Mouse (Mus musculus) kidney, embryonic 15.5 days (tissue): ENCODE results near the gene Rasgef1b. TPM values are rescaled to one million over a fixed set of nuclear protein-coding genes. Genes with fewer than 3 reads are reported as not detected.

Experiments
- ATAC-seq: fragments of 200-750 bp; cut with Nextera tagmentation; replicated peaks from 2 replicates; pipeline ENCODE4 v1.8.0; 2017; ENCODE audit warnings: moderate TSS enrichment; ENCODE audit not compliant: low FRiP score
- H3K27ac ChIP-seq: fragments of 300-500 bp; sonication (generic); 2 replicates; pipeline ENCODE4 v1.5.1; 2015; ENCODE audit warnings: mild to moderate bottlenecking, inconsistent platforms
- H3K27me3 ChIP-seq: fragments of 300-500 bp; sonication (generic); 2 replicates; pipeline ENCODE4 v1.6.1; 2015; ENCODE audit warnings: inconsistent platforms
- H3K36me3 ChIP-seq: fragments of 300-500 bp; sonication (generic); 2 replicates; pipeline ENCODE4 v1.6.1; 2015; ENCODE audit warnings: inconsistent platforms
- H3K4me1 ChIP-seq: fragments of 300-500 bp; sonication (generic); 2 replicates; pipeline ENCODE4 v1.6.1; 2015; ENCODE audit warnings: inconsistent platforms
- H3K4me2 ChIP-seq: fragments of 300-500 bp; sonication (generic); 2 replicates; pipeline ENCODE4 v1.6.1; 2015; ENCODE audit warnings: moderate library complexity, mild to moderate bottlenecking, inconsistent platforms
- H3K4me3 ChIP-seq: fragments of 300-500 bp; sonication (generic); replicated peaks from 2 replicates; pipeline ENCODE4 v1.5.1; 2015; ENCODE audit warnings: mild to moderate bottlenecking, inconsistent platforms
- H3K9ac ChIP-seq: fragments of 300-500 bp; sonication (generic); 2 replicates; pipeline ENCODE4 v1.6.1; 2015; ENCODE audit warnings: mild to moderate bottlenecking, inconsistent platforms
- H3K9me3 ChIP-seq: fragments of 300-500 bp; sonication (generic); replicated peaks from 2 replicates; pipeline ENCODE4 v1.6.1; 2016; ENCODE audit warnings: inconsistent platforms
- WGBS: fragments of 180-500 bp; shearing (Covaris S2); methylation state at CpG from one replicate; pipeline ENCODE4 v1.1.7; 2015; ENCODE audit warnings: mixed read lengths; 5-methylcytosine and 5-hydroxymethylcytosine counted together
- polyA plus RNA-seq: library from polyadenylated mRNA; unstranded; fragments of >200 nt; fragmentation: Nextera tagmentation; extraction: Ambion mirVana; gene quantifications from 2 replicates; pipeline ENCODE4 v1.2.1, GENCODE M21; 2015

Rasgef1b gene
- polyA plus RNA-seq, 1 experiment from 2014 or later = 7.0 TPM

DNA sequence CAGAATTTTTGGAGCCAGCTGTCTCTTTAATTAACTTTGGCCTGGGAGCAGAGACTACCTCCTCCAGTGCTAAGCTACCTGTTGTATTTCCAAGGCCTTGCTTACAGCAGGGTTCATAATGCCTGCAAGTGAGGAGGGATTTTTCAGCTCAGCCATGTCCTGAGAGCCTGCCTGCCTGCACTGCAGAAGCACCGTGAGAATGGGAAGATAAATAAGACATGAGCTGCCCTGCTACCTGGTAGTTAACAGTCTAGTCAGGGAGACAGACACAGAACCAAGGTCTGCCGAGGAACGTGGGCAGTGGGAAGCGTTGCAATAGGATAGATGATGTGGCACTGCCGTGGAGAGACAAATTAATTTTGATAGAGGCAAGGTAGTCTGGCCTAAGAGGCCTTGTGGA, 277.4 kb downstream of the Rasgef1b start:
- H3K27ac ChIP-seq = no peak overlapping the region
- 52% methylated on average over 5 of the region's 5 CpGs for WGBS
- ATAC-seq = no peak
- H3K9ac ChIP-seq = no peak overlapping the region
- H3K4me1 ChIP-seq = no peaks in the 10 kb centered on the region
- H3K9me3 ChIP-seq = no peaks in the 10 kb centered on the region
- no peak overlapping the region for H3K4me2 ChIP-seq
- H3K27me3 ChIP-seq = no peaks in the 10 kb centered on the region
- no peak overlapping the region for H3K4me3 ChIP-seq
- H3K36me3 ChIP-seq = no peaks in the 10 kb centered on the region

DNA sequence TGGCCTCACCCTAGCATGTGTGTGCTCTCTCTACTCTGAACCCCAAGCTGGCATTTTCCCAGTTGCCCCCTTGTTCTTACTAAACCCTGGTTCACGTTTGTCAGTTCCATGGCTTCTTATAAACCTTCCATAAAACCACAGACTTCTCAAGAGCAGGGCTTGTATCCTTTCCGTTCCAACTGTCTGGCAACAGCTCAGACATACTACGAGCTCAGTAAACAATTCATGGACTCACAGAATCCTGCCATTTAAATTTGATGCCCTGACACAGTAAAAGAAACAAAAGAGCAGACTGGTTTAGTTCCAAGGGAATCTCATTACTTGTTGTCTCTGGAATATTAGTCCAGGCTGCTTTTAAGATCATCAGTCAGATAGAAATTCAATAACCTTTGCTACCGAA, 277.9 kb downstream of the Rasgef1b start:
- no peak for ATAC-seq
- Histone ChIP-seq H3K9me3 (no peaks in the 10 kb centered on the region), H3K4me1 (no peaks in the 10 kb centered on the region), H3K9ac (no peak overlapping the region), H3K4me2 (no peak overlapping the region), H3K36me3 (no peaks in the 10 kb centered on the region), H3K27ac (no peak overlapping the region), H3K27me3 (no peaks in the 10 kb centered on the region), H3K4me3 (no peak overlapping the region)
- 58% methylated on average over 4 of the region's 4 CpGs for WGBS

DNA sequence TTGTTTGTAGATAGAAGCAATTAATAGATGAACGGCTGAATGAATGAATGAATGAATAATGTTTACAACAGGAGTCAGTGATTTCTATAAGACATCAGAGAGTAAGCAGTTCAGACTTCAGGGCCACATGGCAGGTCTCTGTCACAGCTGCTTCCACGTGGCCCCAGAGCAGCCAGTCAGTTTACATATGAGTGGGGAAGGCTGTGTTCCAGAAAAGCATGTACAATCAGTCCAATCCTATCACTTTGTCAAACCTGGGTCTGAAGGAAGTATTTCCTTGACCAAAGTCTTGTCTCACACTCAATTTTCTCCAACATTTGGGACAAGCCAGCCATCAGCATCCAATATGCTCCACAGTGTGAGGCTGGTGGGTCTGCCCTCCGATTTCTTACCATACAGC, 278.4 kb downstream of the Rasgef1b start:
- Histone ChIP-seq H3K4me3 (no peak overlapping the region), H3K4me1 (no peaks in the 10 kb centered on the region), H3K4me2 (no peak overlapping the region), H3K27me3 (no peaks in the 10 kb centered on the region), H3K27ac (no peak overlapping the region), H3K9ac (no peak overlapping the region), H3K9me3 (no peaks in the 10 kb centered on the region), H3K36me3 (no peaks in the 10 kb centered on the region)
- no peak for ATAC-seq
- WGBS = 73% methylated on average over 3 of the region's 3 CpGs

- Histone ChIP-seq H3K4me1 (no peaks in the 10 kb centered on the region), H3K36me3 (no peaks in the 10 kb centered on the region), H3K27ac (no peak overlapping the region), H3K4me2 (no peak overlapping the region), H3K27me3 (no peaks in the 10 kb centered on the region), H3K9ac (no peak overlapping the region), H3K4me3 (no peak overlapping the region), H3K9me3 (no peaks in the 10 kb centered on the region)
- 91% methylated on average over 6 of the region's 6 CpGs for WGBS
- no peak for ATAC-seq
These were observed 281.4 kb downstream of the Rasgef1b start for GRCm38 (mm10) chr5:99447481-99447880.

- no peak overlapping the region for H3K9ac ChIP-seq
- no peak for ATAC-seq
- WGBS = 82% methylated on average over 5 of the region's 5 CpGs
These were observed 283.6 kb downstream of the Rasgef1b start for GRCm38 (mm10) chr5:99445242-99445641.

GRCm38 (mm10) chr5:99444777-99445176, 284.1 kb downstream of the Rasgef1b start:
- H3K27me3 ChIP-seq = no peaks in the 10 kb centered on the region
- no peaks in the 10 kb centered on the region for H3K9me3 ChIP-seq
- ATAC-seq = no peak
- H3K4me1 ChIP-seq = no peaks in the 10 kb centered on the region
- no peak overlapping the region for H3K4me3 ChIP-seq
- H3K27ac ChIP-seq = no peak overlapping the region
- H3K36me3 ChIP-seq = no peaks in the 10 kb centered on the region
- H3K4me2 ChIP-seq = no peak overlapping the region
- 70% methylated on average over 7 of the region's 7 CpGs for WGBS
- H3K9ac ChIP-seq = no peak overlapping the region

More at GRCm38 (mm10) chr5:99445242-99445641, 283.6 kb downstream of the Rasgef1b start:
- H3K36me3 ChIP-seq = no peaks in the 10 kb centered on the region
- H3K4me2 ChIP-seq = no peak overlapping the region
- H3K9me3 ChIP-seq = no peaks in the 10 kb centered on the region
- H3K4me3 ChIP-seq = no peak overlapping the region
- no peak overlapping the region for H3K27ac ChIP-seq
- H3K4me1 ChIP-seq = no peaks in the 10 kb centered on the region
- H3K27me3 ChIP-seq = no peaks in the 10 kb centered on the region

DNA sequence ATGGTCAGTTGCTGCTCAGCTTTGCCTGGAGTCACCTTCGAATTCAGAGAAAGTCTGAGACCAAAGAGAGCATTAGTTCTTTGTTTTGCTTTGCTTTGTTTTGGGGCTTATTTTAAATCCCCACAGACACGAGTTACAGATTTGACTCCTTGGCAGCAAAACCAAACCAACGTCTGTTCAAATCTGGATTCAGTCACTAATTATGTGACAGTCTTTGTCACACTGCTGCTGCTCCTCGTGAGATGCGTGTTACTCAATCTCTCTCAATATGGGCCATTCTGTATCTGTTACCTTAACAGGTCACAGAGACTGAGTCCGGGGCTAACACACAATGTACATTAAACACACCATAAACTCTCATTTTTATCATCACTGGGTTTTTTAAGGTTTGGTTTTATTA, 288.8 kb downstream of the Rasgef1b start:
- no peaks in the 10 kb centered on the region for H3K9me3 ChIP-seq
- WGBS = 64% methylated on average over 6 of the region's 6 CpGs
- no peak overlapping the region for H3K27ac ChIP-seq
- no peaks in the 10 kb centered on the region for H3K36me3 ChIP-seq
- ATAC-seq = no peak
- no peak overlapping the region for H3K4me3 ChIP-seq
- no peak overlapping the region for H3K4me2 ChIP-seq
- H3K27me3 ChIP-seq = no peaks in the 10 kb centered on the region
- no peak overlapping the region for H3K9ac ChIP-seq
- no peaks in the 10 kb centered on the region for H3K4me1 ChIP-seq

GRCm38 (mm10) chr5:99438526-99438925, 290.3 kb downstream of the Rasgef1b start:
- H3K27me3 ChIP-seq = no peaks in the 10 kb centered on the region

GRCm38 (mm10) chr5:99434226-99434625, 294.6 kb downstream of the Rasgef1b start:
- no peak overlapping the region for H3K4me3 ChIP-seq
- ATAC-seq = no peak
- H3K27me3 ChIP-seq = no peaks in the 10 kb centered on the region
- H3K4me2 ChIP-seq = no peak overlapping the region
- no peaks in the 10 kb centered on the region for H3K9me3 ChIP-seq
- H3K4me1 ChIP-seq = no peaks in the 10 kb centered on the region
- no peak overlapping the region for H3K9ac ChIP-seq
- no peaks in the 10 kb centered on the region for H3K36me3 ChIP-seq
- no peak overlapping the region for H3K27ac ChIP-seq
- WGBS = 93% methylated on average over 4 of the region's 4 CpGs

More at GRCm38 (mm10) chr5:99438526-99438925, 290.3 kb downstream of the Rasgef1b start:
- Histone ChIP-seq H3K36me3 (no peaks in the 10 kb centered on the region), H3K4me1 (no peaks in the 10 kb centered on the region), H3K4me3 (no peak overlapping the region), H3K27ac (no peak overlapping the region), H3K4me2 (no peak overlapping the region), H3K9me3 (no peaks in the 10 kb centered on the region), H3K9ac (no peak overlapping the region)
- no peak for ATAC-seq
- 46% methylated on average over 1 of the region's 1 CpGs for WGBS

GRCm38 (mm10) chr5:99432471-99432870, 296.4 kb downstream of the Rasgef1b start:
- no peak overlapping the region for H3K9ac ChIP-seq
- no peaks in the 10 kb centered on the region for H3K9me3 ChIP-seq
- H3K27ac ChIP-seq = no peak overlapping the region
- WGBS = 93% methylated on average over 8 of the region's 8 CpGs
- ATAC-seq = no peak
- no peaks in the 10 kb centered on the region for H3K27me3 ChIP-seq
- H3K4me2 ChIP-seq = no peak overlapping the region
- H3K4me3 ChIP-seq = no peak overlapping the region
- H3K36me3 ChIP-seq = no peaks in the 10 kb centered on the region
- H3K4me1 ChIP-seq = peaks cover 5% of the 10 kb centered on the region; the same call in 1 of the 2 replicates

DNA sequence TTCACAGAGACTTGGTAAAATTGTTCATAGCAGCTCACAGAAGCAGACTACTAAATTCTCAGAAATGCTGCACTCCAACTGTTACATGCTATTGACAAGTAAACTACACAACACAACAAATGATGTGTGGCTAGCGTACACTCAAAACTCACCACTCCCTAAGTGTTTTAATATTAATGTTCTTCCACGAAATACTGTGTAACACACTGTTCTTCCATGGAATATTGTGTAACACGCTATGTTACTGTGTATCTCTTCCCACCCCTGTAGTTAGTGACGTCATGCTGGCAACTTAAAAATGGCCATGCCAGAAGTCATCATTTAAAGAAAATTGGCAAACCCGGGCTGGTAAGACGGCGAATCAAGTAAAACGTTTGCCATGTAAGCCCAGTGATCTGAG, 299.6 kb downstream of the Rasgef1b start:
- Histone ChIP-seq H3K4me2 (no peak overlapping the region), H3K4me1 (peaks cover 5% of the 10 kb centered on the region; the same call in 1 of the 2 replicates), H3K4me3 (no peak overlapping the region), H3K27me3 (no peaks in the 10 kb centered on the region), H3K36me3 (no peaks in the 10 kb centered on the region), H3K9ac (no peak overlapping the region), H3K27ac (no peak overlapping the region), H3K9me3 (no peaks in the 10 kb centered on the region)
- 82% methylated on average over 8 of the region's 8 CpGs for WGBS
- ATAC-seq = no peak

DNA sequence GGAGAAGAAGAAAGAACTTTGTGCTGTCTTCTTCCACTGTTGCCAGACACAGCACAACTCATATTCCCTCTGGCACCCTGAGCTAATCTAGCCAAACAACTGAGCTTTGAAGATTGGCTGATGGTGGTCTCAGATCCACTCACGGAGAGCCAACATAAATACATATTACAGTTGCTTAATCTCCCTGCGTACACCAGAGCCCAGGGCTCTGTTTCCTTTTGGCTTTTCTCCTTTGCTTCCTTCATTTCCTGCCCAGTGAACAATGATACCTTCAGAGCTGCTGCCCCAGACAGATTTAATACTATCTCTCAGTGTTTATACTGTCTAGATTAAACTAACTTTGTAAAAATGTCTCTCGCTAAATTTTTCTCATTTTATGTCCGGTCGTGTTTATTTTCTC, 300.2 kb downstream of the Rasgef1b start:
- Histone ChIP-seq H3K9ac (no peak overlapping the region), H3K27ac (no peak overlapping the region), H3K27me3 (no peaks in the 10 kb centered on the region), H3K4me2 (no peak overlapping the region), H3K4me1 (peaks cover 5% of the 10 kb centered on the region; the same call in 1 of the 2 replicates), H3K36me3 (no peaks in the 10 kb centered on the region), H3K4me3 (no peak overlapping the region), H3K9me3 (no peaks in the 10 kb centered on the region)
- no peak; the same call in 1 of the 2 replicates for ATAC-seq
- 32% methylated on average over 5 of the region's 5 CpGs for WGBS

- Histone ChIP-seq H3K27ac (no peak overlapping the region), H3K4me3 (no peak overlapping the region), H3K27me3 (no peaks in the 10 kb centered on the region; the same call in 1 of the 2 replicates), H3K4me2 (no peak overlapping the region), H3K9ac (no peak overlapping the region), H3K4me1 (peaks cover under 1% of the 10 kb centered on the region; the same call in 1 of the 2 replicates), H3K9me3 (no peaks in the 10 kb centered on the region), H3K36me3 (no peaks in the 10 kb centered on the region)
- 76% methylated on average over 5 of the region's 5 CpGs for WGBS
- no peak for ATAC-seq
These were observed 305.6 kb downstream of the Rasgef1b start for GRCm38 (mm10) chr5:99423271-99423670.
